Mouse (Mus musculus) neutrophil, adult 83 days (primary cell): ENCODE results near the gene Fahd1. TPM values are rescaled to one million over a fixed set of nuclear protein-coding genes. Genes with fewer than 3 reads are reported as not detected.

Experiments
- total RNA-seq, 2 experiments: library from RNA; stranded (reverse); gene quantifications; one replicate each; pipeline ENCODE4 v1.2.4; 2023

The Fahd1 gene
- total RNA-seq: 1 to 10 TPM; 5.1 to 6.5 TPM

DNA sequence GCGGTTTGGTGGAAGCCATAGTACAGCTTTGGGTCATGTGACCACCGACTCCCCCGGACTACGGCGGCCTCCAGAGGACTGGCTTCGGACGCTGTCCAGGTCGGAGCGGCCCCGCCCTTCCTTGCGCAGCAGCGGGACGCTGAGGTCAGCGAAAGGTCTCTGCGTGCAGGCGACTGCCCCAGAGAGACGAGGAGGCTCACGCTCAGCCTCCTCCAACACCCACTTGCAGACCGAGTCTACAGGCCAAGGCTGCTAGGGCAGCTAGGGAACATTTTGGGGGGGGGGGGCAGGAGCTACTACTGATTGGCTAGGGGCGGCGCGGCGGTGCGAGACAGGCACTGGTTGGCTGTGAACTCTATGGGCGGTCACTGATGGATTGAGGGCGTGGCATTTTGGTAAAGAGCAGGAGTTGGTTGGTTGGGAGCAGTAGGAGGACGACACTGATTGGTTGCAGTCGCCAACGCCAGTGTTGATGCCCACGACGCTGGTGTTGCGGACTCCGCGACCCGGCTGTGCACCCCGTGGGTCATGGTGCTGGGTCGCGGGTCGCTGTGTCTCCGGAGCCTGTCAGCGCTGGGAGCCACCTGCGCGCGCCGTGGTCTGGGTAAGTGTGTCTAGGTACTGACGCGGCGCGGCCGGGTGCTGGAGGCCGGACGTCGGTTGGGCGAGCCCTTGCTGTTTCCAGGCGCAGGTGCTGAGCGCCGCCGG is at the start of gene Fahd1:
Fahd1 (minus strand) TSS at position 300 of the 708 bp plus-strand sequence.

DNA sequence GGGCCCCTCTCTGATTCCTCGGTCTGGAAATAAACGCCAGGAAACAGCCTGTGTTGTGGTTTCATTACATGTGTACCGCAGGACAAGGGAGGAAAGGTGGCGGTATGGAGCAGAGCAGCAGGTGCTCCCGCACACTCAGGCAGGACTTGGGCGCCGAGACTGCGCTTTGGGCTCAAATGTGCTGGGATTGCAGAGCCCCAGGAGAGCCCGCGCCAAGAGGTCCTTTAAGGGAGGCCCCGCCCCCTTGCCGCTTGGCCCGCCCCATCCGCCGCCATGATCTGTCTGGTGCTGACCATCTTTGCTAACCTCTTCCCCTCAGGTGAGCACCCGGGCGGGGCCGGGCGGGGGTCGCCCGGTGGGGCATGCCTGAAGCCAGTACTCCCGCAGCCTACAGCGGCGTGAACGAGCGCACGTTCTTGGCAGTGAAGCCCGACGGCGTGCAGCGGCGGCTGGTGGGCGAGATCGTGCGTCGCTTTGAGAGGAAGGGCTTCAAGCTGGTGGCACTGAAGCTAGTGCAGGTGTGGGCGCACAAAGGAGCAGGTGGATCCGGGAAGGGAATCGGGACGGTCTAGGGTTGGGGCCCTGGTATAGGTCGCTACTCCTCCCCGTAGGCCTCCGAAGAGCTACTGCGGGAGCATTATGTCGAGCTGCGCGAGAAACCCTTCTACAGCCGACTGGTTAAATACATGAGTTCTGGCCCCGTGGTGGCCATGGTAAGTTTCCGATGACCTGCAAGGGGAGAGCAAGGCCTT is 46.3 kb upstream of the Fahd1 start, which contains the start of gene Nme3:
Nme3 (plus strand) TSS at position 260 of the 752 bp plus-strand sequence.

DNA sequence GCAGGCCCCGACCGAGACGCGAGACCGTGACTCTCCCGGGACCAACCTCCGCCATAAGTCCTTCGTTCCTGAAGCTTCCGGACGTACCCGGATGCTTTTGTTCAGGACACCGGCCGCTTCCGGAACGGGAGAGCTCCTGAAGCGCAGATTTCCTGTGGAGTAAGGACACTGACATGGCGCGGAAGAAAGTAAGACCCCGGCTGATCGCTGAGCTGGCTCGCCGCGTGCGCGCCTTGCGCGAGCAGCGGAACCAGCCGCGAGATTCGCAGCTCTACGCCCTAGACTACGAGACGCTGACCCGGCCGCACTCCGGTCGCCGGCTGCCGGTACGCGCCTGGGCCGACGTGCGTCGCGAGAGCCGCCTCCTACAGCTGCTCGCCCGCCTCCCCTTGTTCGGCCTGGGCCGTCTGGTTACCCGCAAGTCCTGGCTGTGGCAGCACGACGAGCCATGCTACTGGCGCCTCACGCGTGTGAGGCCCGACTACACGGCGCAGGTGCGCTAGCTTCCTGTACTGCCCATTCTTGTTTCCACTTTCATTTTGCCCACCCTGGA is 44.9 kb upstream of the Fahd1 start, which contains the start of the genes Eme2 and Mrps34:
Eme2 (minus strand) TSS at position 93 of the 553 bp plus-strand sequence.
Mrps34 (plus strand) TSS at position 122 of the 553 bp plus-strand sequence.

DNA sequence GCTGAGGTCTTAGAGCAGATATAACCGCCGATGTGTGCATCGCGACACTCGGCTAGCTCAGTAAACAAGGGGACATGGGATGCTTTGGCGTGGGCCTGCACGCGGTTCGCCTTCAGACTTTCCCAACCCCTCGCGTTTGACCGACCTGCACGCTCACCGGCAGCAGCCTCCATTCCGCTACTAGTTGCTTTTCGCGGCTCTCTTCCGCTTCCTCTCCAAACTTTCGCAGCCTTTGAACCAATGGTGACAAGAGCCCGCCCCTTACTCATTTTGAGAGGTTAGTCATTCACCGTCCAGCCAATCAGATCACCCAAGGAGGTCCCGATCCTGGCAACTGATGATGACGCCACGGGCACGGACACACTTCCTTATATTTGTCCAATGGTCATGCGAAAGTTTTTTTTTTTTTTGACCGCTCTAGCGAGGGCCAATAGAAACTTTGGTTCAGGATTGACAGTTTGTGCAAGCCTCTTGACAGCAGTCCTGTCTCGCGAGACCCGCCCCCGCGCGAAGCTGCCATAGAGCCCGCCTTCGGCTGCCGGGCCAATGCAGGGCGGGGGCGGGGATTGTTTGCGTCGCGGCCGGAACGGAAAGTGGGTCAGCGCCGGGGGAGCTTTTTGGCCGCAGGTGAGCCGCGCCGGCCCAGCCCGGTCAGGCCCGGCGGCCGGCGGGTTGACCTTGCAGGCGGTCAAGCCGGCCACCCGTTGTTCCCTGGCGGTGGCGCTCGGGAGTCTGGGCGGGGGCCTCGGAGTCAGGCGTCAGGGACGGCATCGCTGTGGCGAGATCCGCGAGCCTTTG is 36.2 kb upstream of the Fahd1 start, which contains the start of the genes Nubp2 and Spsb3:
Nubp2 (minus strand) TSS at position 216 of the 798 bp plus-strand sequence.
Spsb3 (plus strand) TSS at position 510 of the 798 bp plus-strand sequence.

DNA sequence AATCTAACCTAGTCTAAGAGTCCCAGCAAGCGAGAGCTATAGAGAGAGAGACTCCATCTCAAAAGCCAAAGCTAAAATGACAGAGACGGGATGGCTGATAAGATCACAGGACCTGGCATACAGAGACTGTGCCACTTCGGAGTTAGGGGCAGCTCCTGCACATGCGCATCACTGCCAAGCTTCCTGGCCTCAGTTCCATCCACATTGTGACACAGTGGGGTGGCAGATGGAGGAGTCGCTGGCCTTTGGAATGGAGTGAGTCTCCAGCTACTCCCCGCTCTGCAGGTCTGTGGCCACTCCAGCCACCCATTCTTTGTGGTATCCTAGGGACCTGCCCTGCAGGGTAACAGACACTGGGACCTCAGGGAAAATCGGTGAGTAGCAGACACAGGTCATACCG is 15.6 kb upstream of the Fahd1 start, which contains the start of gene Igfals:
Igfals (plus strand) TSS at position 222 of the 400 bp plus-strand sequence.

DNA sequence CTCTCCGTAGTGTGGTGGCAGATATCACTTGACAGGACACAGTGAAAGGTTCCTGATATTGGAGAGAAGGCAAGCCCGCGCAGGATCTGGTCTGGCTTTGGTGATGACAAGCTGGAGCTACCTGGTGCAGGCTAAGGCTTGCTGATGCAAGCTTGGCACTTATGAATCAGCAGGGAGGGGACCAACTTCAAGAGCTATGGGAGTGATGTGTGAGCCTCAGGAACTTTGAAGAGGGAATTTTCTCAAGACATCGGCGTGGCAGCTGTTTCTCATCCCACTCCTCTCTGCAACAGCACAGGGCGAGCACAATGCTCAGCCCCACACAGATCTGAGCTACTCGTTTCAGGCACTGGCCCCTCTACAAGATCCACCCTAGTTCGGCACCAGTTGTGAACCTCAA is 10.3 kb downstream of the Fahd1 start, which contains the start of gene Hagh:
Hagh (plus strand) TSS at position 302 of the 400 bp plus-strand sequence.

DNA sequence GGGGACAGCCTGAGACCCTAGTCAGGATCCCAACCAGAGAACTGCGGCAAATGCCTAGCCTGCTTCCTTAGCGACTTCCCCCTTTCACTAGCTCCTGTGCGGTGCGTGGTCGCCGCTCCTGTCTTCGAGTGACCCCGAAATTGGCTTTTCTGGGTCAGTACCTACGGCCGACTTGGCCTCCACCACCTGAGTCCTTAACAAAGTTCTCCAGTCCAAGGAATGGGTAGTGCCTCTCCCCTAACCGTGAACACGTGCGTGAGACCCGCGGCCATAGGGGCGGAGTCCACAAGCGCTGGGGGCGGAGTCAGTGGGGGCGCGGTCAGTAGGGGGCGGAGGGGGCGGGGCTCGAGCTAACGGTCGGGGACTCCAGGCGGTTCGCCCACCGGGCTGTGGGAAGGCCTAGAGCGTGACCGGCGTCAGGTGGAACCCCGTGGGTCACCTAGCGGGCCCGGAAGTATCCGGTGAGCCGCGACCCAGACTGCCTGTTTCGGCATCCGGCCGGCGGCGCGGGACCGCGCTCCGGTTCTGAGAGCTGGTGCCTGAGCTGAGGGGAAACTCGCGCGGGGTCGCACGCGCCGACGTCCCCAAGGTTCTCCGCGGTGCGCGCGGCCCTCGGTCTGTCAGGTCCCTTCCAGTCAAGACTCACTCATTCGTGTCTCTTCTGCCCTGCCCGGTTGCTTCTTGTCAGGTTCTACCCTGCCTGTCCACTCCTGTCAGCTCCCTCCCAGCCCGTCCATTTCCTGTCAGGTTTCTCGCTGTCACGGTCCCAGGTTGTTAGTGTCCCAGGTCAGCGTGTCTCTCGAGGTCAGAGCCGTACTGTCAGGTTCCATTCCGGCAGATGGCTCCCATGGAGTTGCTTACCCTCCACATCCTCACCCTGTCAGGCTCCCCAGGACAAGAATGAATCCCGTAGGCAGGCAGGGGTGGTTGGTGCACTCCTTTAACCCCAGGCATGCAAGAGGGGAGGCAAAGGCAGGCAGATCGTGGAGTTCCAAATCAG is 45.9 kb downstream of the Fahd1 start, which contains the start of gene Meiob:
Meiob (plus strand) TSS at position 338 of the 1,000 bp plus-strand sequence.

Other genes with a start within 250 kb of the Fahd1 start
- 10 to 100 TPM; 40.6 to 46.9 TPM for gene Tsc2, start 217.7 kb downstream of the Fahd1 start, total RNA-seq
- gene Nthl1, start 217.7 kb downstream of the Fahd1 start, total RNA-seq: 1 to 10 TPM; 1.0 to 3.5 TPM
- gene Slc9a3r2, start 200.0 kb downstream of the Fahd1 start, total RNA-seq: 1 to 10 TPM; 2.0 to 2.9 TPM
- not detected for gene Npw, start 191.9 kb downstream of the Fahd1 start, total RNA-seq
- 10 to 100 TPM; 26.5 to 28.8 TPM for gene Zfp598, start 180.7 kb downstream of the Fahd1 start, total RNA-seq
- gene Syngr3, start 160.4 kb downstream of the Fahd1 start, total RNA-seq: under 1 TPM in 1 of 2 experiments, not detected in 1; 0.20 TPM
- gene Gfer, start 154.2 kb downstream of the Fahd1 start, total RNA-seq: 1 to 10 TPM; 7.9 to 9.0 TPM
- 1 to 10 TPM; 1.8 to 2.2 TPM for gene Noxo1, start 154.1 kb downstream of the Fahd1 start, total RNA-seq
- 10 to 100 TPM; 12.1 to 16.7 TPM for gene Tbl3, start 142.7 kb downstream of the Fahd1 start, total RNA-seq
- gene Rnf151, start 132.3 kb downstream of the Fahd1 start, total RNA-seq: not detected
- 100 to 1,000 TPM; 644 to 709 TPM for gene Rps2, start 132.2 kb downstream of the Fahd1 start, total RNA-seq
- 10 to 100 TPM; 71.6 to 74.1 TPM for gene Ndufb10, start 125.9 kb downstream of the Fahd1 start, total RNA-seq
- 1 to 10 TPM; 1.0 to 1.2 TPM for gene Rpl3l, start 122.5 kb downstream of the Fahd1 start, total RNA-seq
- 1,000 to 10,000 TPM; 1,053 to 1,152 TPM for gene Msrb1, start 113.7 kb downstream of the Fahd1 start, total RNA-seq
- under 1 TPM in 1 of 2 experiments, not detected in 1; 0.66 TPM for gene Hs3st6, start 97.4 kb downstream of the Fahd1 start, total RNA-seq
- not detected for gene Meiob, start 46.1 kb downstream of the Fahd1 start, total RNA-seq
- gene Hagh, start 10.2 kb downstream of the Fahd1 start, total RNA-seq: 10 to 100 TPM; 49.6 to 49.7 TPM
- under 1 TPM; 0.15 to 0.42 TPM for gene Igfals, start 15.6 kb upstream of the Fahd1 start, total RNA-seq
- gene Nubp2, start 36.0 kb upstream of the Fahd1 start, total RNA-seq: 10 to 100 TPM; 36.0 to 39.5 TPM
- 10 to 100 TPM; 20.6 to 24.6 TPM for gene Spsb3, start 36.3 kb upstream of the Fahd1 start, total RNA-seq
- gene Eme2, start 44.7 kb upstream of the Fahd1 start, total RNA-seq: 10 to 100 TPM; 11.7 to 16.5 TPM
- gene Mrps34, start 44.8 kb upstream of the Fahd1 start, total RNA-seq: 10 to 100 TPM; 14.6 to 18.9 TPM
- 10 to 100 TPM; 15.6 to 23.0 TPM for gene Nme3, start 46.1 kb upstream of the Fahd1 start, total RNA-seq
- gene Mapk8ip3, start 86.6 kb upstream of the Fahd1 start, total RNA-seq: 10 to 100 TPM; 61.9 to 68.8 TPM
- gene Jpt2, start 110.3 kb upstream of the Fahd1 start, total RNA-seq: 10 to 100 TPM; 36.4 to 38.8 TPM
- gene Cramp1l, start 165.4 kb upstream of the Fahd1 start, total RNA-seq: 10 to 100 TPM; 29.6 to 30.1 TPM
- 10 to 100 TPM; 13.2 to 21.9 TPM for gene Ift140, start 165.7 kb upstream of the Fahd1 start, total RNA-seq
- gene Tmem204, start 233.2 kb upstream of the Fahd1 start, total RNA-seq: not detected